ENCODE assay signal across 11 mouse cellular contexts in genomic region chr2:6707959-6708519, GRCm38 (mm10).
DNase-seq lines count a peak whose midpoint lies in the region; ATAC-seq and TF ChIP-seq lines count a peak whose summit lies in the region.
"Had no signal": no experiment of that assay in that cellular context is flagged by ENCODE, and none has a peak within 500 bp of the region (broad histone marks: within the 10 kb centered on the region; RNA-seq: fewer than 3 reads in every experiment).

No protein-coding gene starts in this region.

- no peaks in the 10 kb centered on the region for H3K79me2 ChIP-seq in heart, adult 2 months (replicated peaks; ENCODE audit: control insufficient read depth, insufficient read depth, low read length)

- H3K36me3 ChIP-seq in heart, embryonic 13.5 days = no peaks in the 10 kb centered on the region
- no peaks in the 10 kb centered on the region for H3K36me3 ChIP-seq in heart, adult 2 months (ENCODE audit: control insufficient read depth, insufficient read depth, low read length)
- no peaks in the 10 kb centered on the region for H3K36me3 ChIP-seq in midbrain, embryonic 10.5 days
- H3K36me3 ChIP-seq in midbrain, embryonic 15.5 days (replicated peaks) = no peaks in the 10 kb centered on the region
- peaks cover 5% of the 10 kb centered on the region; the same call in 1 of the 2 replicates for H3K36me3 ChIP-seq in forebrain, embryonic 15.5 days
- no peaks in the 10 kb centered on the region for H3K36me3 ChIP-seq in midbrain, postnatal 0 days (ENCODE audit: insufficient read depth, low read length)
- H3K36me3 ChIP-seq in intestine, embryonic 16.5 days (ENCODE audit: control insufficient read depth, insufficient read depth, low read length) = no peaks in the 10 kb centered on the region
- H3K36me3 ChIP-seq: embryonic facial prominence, embryonic 15.5 days; liver, embryonic 13.5 days had no signal

- H3K27me3 ChIP-seq in heart, embryonic 13.5 days (replicated peaks) = no peaks in the 10 kb centered on the region
- H3K27me3 ChIP-seq in heart, adult 2 months (ENCODE audit: control insufficient read depth, insufficient read depth, low read length) = no peaks in the 10 kb centered on the region
- no peaks in the 10 kb centered on the region for H3K27me3 ChIP-seq in midbrain, embryonic 10.5 days (ENCODE audit: low read depth, poor library complexity, severe bottlenecking)
- H3K27me3 ChIP-seq in midbrain, embryonic 15.5 days (replicated peaks) = no peaks in the 10 kb centered on the region
- no peaks in the 10 kb centered on the region for H3K27me3 ChIP-seq in forebrain, embryonic 15.5 days
- H3K27me3 ChIP-seq in midbrain, postnatal 0 days (ENCODE audit: insufficient read depth, low read length) = no peaks in the 10 kb centered on the region
- H3K27me3 ChIP-seq in intestine, embryonic 16.5 days (replicated peaks; ENCODE audit: control insufficient read depth, insufficient read depth, low read length) = no peaks in the 10 kb centered on the region
- H3K27me3 ChIP-seq: embryonic facial prominence, embryonic 15.5 days; liver, embryonic 13.5 days had no signal

- H3K4me1 ChIP-seq in heart, embryonic 13.5 days = peaks cover 31% of the 10 kb centered on the region
- 0 out of 2 replicates have a peak, but pooled peaks cover 3% of the 10 kb centered on the region for H3K4me1 ChIP-seq in heart, adult 2 months (ENCODE audit: control insufficient read depth, insufficient read depth, low read length)
- H3K4me1 ChIP-seq in midbrain, embryonic 10.5 days = peaks cover 12% of the 10 kb centered on the region; the same call in 1 of the 2 replicates
- H3K4me1 ChIP-seq in midbrain, embryonic 15.5 days = peaks cover 9% of the 10 kb centered on the region; the same call in 1 of the 2 replicates
- H3K4me1 ChIP-seq in forebrain, embryonic 15.5 days = peaks cover 47% of the 10 kb centered on the region
- no peaks in the 10 kb centered on the region; the same call in 1 of the 2 replicates for H3K4me1 ChIP-seq in midbrain, postnatal 0 days (ENCODE audit: insufficient read depth, low read length)
- no peaks in the 10 kb centered on the region; the same call in 1 of the 2 replicates for H3K4me1 ChIP-seq in intestine, embryonic 16.5 days (ENCODE audit: control insufficient read depth, insufficient read depth, low read length)

- H3K4me3 ChIP-seq in heart, embryonic 13.5 days = no peak overlapping the region
- H3K4me3 ChIP-seq in heart, adult 2 months = no peak overlapping the region
- no peak overlapping the region for H3K4me3 ChIP-seq in midbrain, embryonic 10.5 days
- no peak overlapping the region for H3K4me3 ChIP-seq in midbrain, embryonic 15.5 days
- no peak overlapping the region for H3K4me3 ChIP-seq in forebrain, embryonic 15.5 days
- no peak overlapping the region for H3K4me3 ChIP-seq in midbrain, postnatal 0 days (ENCODE audit: low read depth, low read length)
- H3K4me3 ChIP-seq in intestine, embryonic 16.5 days (ENCODE audit: low read length) = no peak overlapping the region
- H3K4me3 ChIP-seq: embryonic facial prominence, embryonic 15.5 days; liver, embryonic 13.5 days had no signal

- H3K27ac ChIP-seq in heart, embryonic 13.5 days (replicated peaks) = peak overlapping the region; percentile 29
- no peak overlapping the region for H3K27ac ChIP-seq in heart, adult 2 months
- peak overlapping the region; percentile 39; the same call in 1 of the 2 replicates for H3K27ac ChIP-seq in midbrain, embryonic 10.5 days (replicated peaks)
- no peak overlapping the region for H3K27ac ChIP-seq in midbrain, embryonic 15.5 days
- peak overlapping the region; percentile 38 for H3K27ac ChIP-seq in forebrain, embryonic 15.5 days (replicated peaks)
- H3K27ac ChIP-seq in midbrain, postnatal 0 days (ENCODE audit: low read depth, low read length) = no peak overlapping the region
- no peak overlapping the region for H3K27ac ChIP-seq in intestine, embryonic 16.5 days (ENCODE audit: low read length)
- H3K27ac ChIP-seq: embryonic facial prominence, embryonic 15.5 days; liver, embryonic 13.5 days had no signal

- no peak for TF ChIP-seq EP300 in heart, adult 2 months (IDR thresholded peaks at IDR 0.05; ENCODE audit: insufficient read depth, low read depth, low read length)

- H3K9me3 ChIP-seq in heart, embryonic 13.5 days = no peaks in the 10 kb centered on the region
- no peaks in the 10 kb centered on the region for H3K9me3 ChIP-seq in midbrain, embryonic 10.5 days (replicated peaks)
- H3K9me3 ChIP-seq in midbrain, embryonic 15.5 days = no peaks in the 10 kb centered on the region
- no peaks in the 10 kb centered on the region for H3K9me3 ChIP-seq in forebrain, embryonic 15.5 days
- no peaks in the 10 kb centered on the region for H3K9me3 ChIP-seq in midbrain, postnatal 0 days (ENCODE audit: low read length)
- no peaks in the 10 kb centered on the region for H3K9me3 ChIP-seq in intestine, embryonic 16.5 days (ENCODE audit: control insufficient read depth, low read length)
- H3K9me3 ChIP-seq: embryonic facial prominence, embryonic 15.5 days; liver, embryonic 13.5 days had no signal

- TF ChIP-seq POLR2A in heart, adult 2 months (IDR thresholded peaks at IDR 0.05; ENCODE audit: insufficient read depth, low read depth, low read length) = no peak

- no peak for TF ChIP-seq CTCF in heart, adult 2 months (IDR thresholded peaks at IDR 0.05)
- no peak for TF ChIP-seq CTCF in midbrain, postnatal 0 days (IDR thresholded peaks at IDR 0.05)

- ATAC-seq in heart, embryonic 13.5 days (ENCODE audit: extremely low read depth, insufficient number of reproducible peaks, low FRiP score, low TSS enrichment) = no peak
- ATAC-seq in midbrain, embryonic 15.5 days (replicated peaks) = no peak
- peak; percentile 31; the same call in 1 of the 2 replicates for ATAC-seq in forebrain, embryonic 15.5 days (replicated peaks)
- ATAC-seq in midbrain, postnatal 0 days (ENCODE audit: low FRiP score) = no peak
- ATAC-seq in intestine, embryonic 16.5 days = no peak

- no peak for DNase-seq in heart, adult 2 months
- no peak for DNase-seq in midbrain, embryonic 10.5 days (ENCODE audit: low spot score)
- DNase-seq in midbrain, postnatal 0 days (ENCODE audit: low spot score) = peak; percentile 47
- DNase-seq in adrenal gland, adult (ENCODE audit: inconsistent age in 2 of 2, low spot score in 1 of 2) = no peak
- DNase-seq: adrenal gland, postnatal 25 days; liver, embryonic 13.5 days had no signal

- 28% methylated on average over 5 of the region's 5 CpGs for WGBS in heart, embryonic 13.5 days
- WGBS in heart, adult 2 months = 43% methylated on average over 5 of the region's 5 CpGs
- 43% methylated on average over 5 of the region's 5 CpGs for WGBS in midbrain, embryonic 10.5 days
- WGBS in midbrain, embryonic 15.5 days = 45% methylated on average over 5 of the region's 5 CpGs
- 36% methylated on average over 5 of the region's 5 CpGs for WGBS in forebrain, embryonic 15.5 days
- 48% methylated on average over 5 of the region's 5 CpGs for WGBS in midbrain, postnatal 0 days
- 41% methylated on average over 5 of the region's 5 CpGs for WGBS in intestine, embryonic 16.5 days

- no peak overlapping the region for H3K4me2 ChIP-seq in heart, embryonic 13.5 days
- no peak overlapping the region for H3K4me2 ChIP-seq in midbrain, embryonic 15.5 days
- no peak overlapping the region for H3K4me2 ChIP-seq in forebrain, embryonic 15.5 days (replicated peaks)
- H3K4me2 ChIP-seq in midbrain, postnatal 0 days (ENCODE audit: low read depth, low read length, poor library complexity, severe bottlenecking) = no peak overlapping the region
- no peak overlapping the region for H3K4me2 ChIP-seq in intestine, embryonic 16.5 days (ENCODE audit: low read depth, low read length)
- H3K4me2 ChIP-seq: embryonic facial prominence, embryonic 15.5 days; liver, embryonic 13.5 days had no signal

- intact Hi-C loops in heart, adult 2 months (cut with DNase I) = no loop called here

- H3K9ac ChIP-seq in heart, embryonic 13.5 days = no peak overlapping the region
- H3K9ac ChIP-seq in heart, adult 2 months (ENCODE audit: low read depth, low read length) = no peak overlapping the region
- H3K9ac ChIP-seq in midbrain, embryonic 15.5 days = no peak overlapping the region
- no peak overlapping the region for H3K9ac ChIP-seq in forebrain, embryonic 15.5 days (replicated peaks)
- no peak overlapping the region for H3K9ac ChIP-seq in midbrain, postnatal 0 days (replicated peaks; ENCODE audit: low read length, poor library complexity, severe bottlenecking)
- H3K9ac ChIP-seq in intestine, embryonic 16.5 days (ENCODE audit: low read depth, low read length) = no peak overlapping the region
- H3K9ac ChIP-seq: embryonic facial prominence, embryonic 15.5 days; liver, embryonic 13.5 days had no signal

Comparison
In these comparisons a context has a peak if more than half of its experiments do, and no peak if none do; other contexts are left out.
1. H3K27ac ChIP-seq: peak in heart, embryonic 13.5 days (single experiment), midbrain, embryonic 10.5 days (single experiment) and forebrain, embryonic 15.5 days (single experiment); none in heart, adult 2 months (single experiment), midbrain, embryonic 15.5 days (single experiment), midbrain, postnatal 0 days (single experiment) and intestine, embryonic 16.5 days (single experiment).